In genomic region chr5:117941552-117941951, GRCm38 (mm10) we compare ENCODE assay signal across 17 mouse cellular contexts. TPM values are rescaled to one million over a fixed set of nuclear protein-coding genes. Genes with fewer than 3 reads are reported as not detected.
DNase-seq lines count a peak whose midpoint lies in the region; ATAC-seq and TF ChIP-seq lines count a peak whose summit lies in the region.
"Had no signal": no experiment of that assay in that cellular context is flagged by ENCODE, and none has a peak within 500 bp of the region (broad histone marks: within the 10 kb centered on the region; RNA-seq: fewer than 3 reads in every experiment).

No protein-coding gene starts in this region.

- H3K4me2 ChIP-seq in hindbrain, postnatal 0 days (ENCODE audit: low read depth, low read length): no peak overlapping the region
- no peak overlapping the region for H3K4me2 ChIP-seq in midbrain, postnatal 0 days (ENCODE audit: low read depth, low read length, poor library complexity, severe bottlenecking)
- H3K4me2 ChIP-seq in midbrain, embryonic 11.5 days: no peak overlapping the region
- H3K4me2 ChIP-seq in kidney, embryonic 14.5 days (replicated peaks; ENCODE audit: low read depth, low read length): no peak overlapping the region
- H3K4me2 ChIP-seq: heart, embryonic 13.5 days; limb, embryonic 13.5 days; lung, embryonic 15.5 days had no signal

- 80% methylated on average over 3 of the region's 3 CpGs for WGBS in hindbrain, postnatal 0 days
- 69% methylated on average over 3 of the region's 3 CpGs for WGBS in hindbrain, embryonic 10.5 days
- WGBS in midbrain, postnatal 0 days: 71% methylated on average over 3 of the region's 3 CpGs
- WGBS in midbrain, embryonic 11.5 days: 77% methylated on average over 3 of the region's 3 CpGs
- 76% methylated on average over 3 of the region's 3 CpGs for WGBS in kidney, embryonic 14.5 days

- no peak overlapping the region for H3K27ac ChIP-seq in hindbrain, postnatal 0 days
- no peak overlapping the region for H3K27ac ChIP-seq in hindbrain, embryonic 10.5 days
- no peak overlapping the region for H3K27ac ChIP-seq in midbrain, postnatal 0 days (ENCODE audit: low read depth, low read length)
- H3K27ac ChIP-seq in midbrain, embryonic 11.5 days (ENCODE audit: low read depth, low read length): no peak overlapping the region
- no peak overlapping the region for H3K27ac ChIP-seq in kidney, embryonic 14.5 days (ENCODE audit: low read depth, low read length)
- H3K27ac ChIP-seq: heart, embryonic 13.5 days; limb, embryonic 13.5 days; lung, embryonic 15.5 days had no signal

- no peak overlapping the region for H3K9ac ChIP-seq in hindbrain, postnatal 0 days (replicated peaks; ENCODE audit: low read length)
- H3K9ac ChIP-seq in midbrain, postnatal 0 days (replicated peaks; ENCODE audit: low read length, poor library complexity, severe bottlenecking): no peak overlapping the region
- H3K9ac ChIP-seq in midbrain, embryonic 11.5 days (ENCODE audit: low read length): no peak overlapping the region
- no peak overlapping the region for H3K9ac ChIP-seq in kidney, embryonic 14.5 days (ENCODE audit: low read depth, low read length)
- H3K9ac ChIP-seq: heart, embryonic 13.5 days; limb, embryonic 13.5 days; lung, embryonic 15.5 days had no signal

- no peaks in the 10 kb centered on the region for H3K9me3 ChIP-seq in hindbrain, postnatal 0 days (ENCODE audit: low read length)
- H3K9me3 ChIP-seq in hindbrain, embryonic 10.5 days: no peaks in the 10 kb centered on the region
- no peaks in the 10 kb centered on the region for H3K9me3 ChIP-seq in midbrain, postnatal 0 days (ENCODE audit: low read length)
- no peaks in the 10 kb centered on the region for H3K9me3 ChIP-seq in midbrain, embryonic 11.5 days (ENCODE audit: control insufficient read depth, low read length)
- H3K9me3 ChIP-seq in kidney, embryonic 14.5 days (ENCODE audit: control insufficient read depth, low read length): no peaks in the 10 kb centered on the region
- H3K9me3 ChIP-seq: heart, embryonic 13.5 days; limb, embryonic 13.5 days; lung, embryonic 15.5 days had no signal

- no peaks in the 10 kb centered on the region for H3K4me1 ChIP-seq in hindbrain, postnatal 0 days (ENCODE audit: insufficient read depth, low read length)
- 0 out of 2 replicates have a peak, but pooled peaks cover 4% of the 10 kb centered on the region for H3K4me1 ChIP-seq in hindbrain, embryonic 10.5 days (replicated peaks)
- H3K4me1 ChIP-seq in midbrain, postnatal 0 days (ENCODE audit: insufficient read depth, low read length): no peaks in the 10 kb centered on the region
- H3K4me1 ChIP-seq in midbrain, embryonic 11.5 days (ENCODE audit: control insufficient read depth, insufficient read depth, low read length): no peaks in the 10 kb centered on the region
- H3K4me1 ChIP-seq in kidney, embryonic 14.5 days (ENCODE audit: control insufficient read depth, insufficient read depth, low read length): no peaks in the 10 kb centered on the region
- H3K4me1 ChIP-seq: lung, embryonic 15.5 days had no signal

- ATAC-seq in hindbrain, postnatal 0 days: no peak
- no peak for ATAC-seq in midbrain, postnatal 0 days (ENCODE audit: low FRiP score)
- ATAC-seq in midbrain, embryonic 11.5 days (ENCODE audit: low FRiP score): no peak
- no peak for ATAC-seq in granulocyte monocyte progenitor cell, adult 5-6 weeks (replicated peaks; ENCODE audit: poor library complexity, severe bottlenecking)
- no peak for ATAC-seq in kidney, embryonic 14.5 days (ENCODE audit: low FRiP score, low TSS enrichment)
- ATAC-seq: midbrain, embryonic 16.5 days had no signal

- H3K4me3 ChIP-seq in hindbrain, postnatal 0 days (ENCODE audit: low read length): no peak overlapping the region
- no peak overlapping the region for H3K4me3 ChIP-seq in hindbrain, embryonic 10.5 days
- H3K4me3 ChIP-seq in midbrain, postnatal 0 days (ENCODE audit: low read depth, low read length): no peak overlapping the region
- no peak overlapping the region for H3K4me3 ChIP-seq in midbrain, embryonic 11.5 days (ENCODE audit: low read depth, low read length)
- H3K4me3 ChIP-seq in kidney, embryonic 14.5 days (ENCODE audit: low read length): no peak overlapping the region
- H3K4me3 ChIP-seq: heart, embryonic 13.5 days; limb, embryonic 13.5 days; lung, embryonic 15.5 days had no signal

- H3K36me3 ChIP-seq in hindbrain, postnatal 0 days (ENCODE audit: insufficient read depth, low read length): no peaks in the 10 kb centered on the region
- H3K36me3 ChIP-seq in hindbrain, embryonic 10.5 days: no peaks in the 10 kb centered on the region
- no peaks in the 10 kb centered on the region for H3K36me3 ChIP-seq in midbrain, postnatal 0 days (ENCODE audit: insufficient read depth, low read length)
- H3K36me3 ChIP-seq in midbrain, embryonic 11.5 days (ENCODE audit: control insufficient read depth, insufficient read depth, low read length): no peaks in the 10 kb centered on the region
- H3K36me3 ChIP-seq in kidney, embryonic 14.5 days (ENCODE audit: control insufficient read depth, insufficient read depth, low read length): no peaks in the 10 kb centered on the region
- H3K36me3 ChIP-seq: heart, embryonic 13.5 days; limb, embryonic 13.5 days; lung, embryonic 15.5 days had no signal

- TF ChIP-seq CTCF in hindbrain, postnatal 0 days (IDR thresholded peaks at IDR 0.05; ENCODE audit: low read depth): peak; percentile 64
- TF ChIP-seq CTCF in midbrain, postnatal 0 days (IDR thresholded peaks at IDR 0.05): peak; percentile 66

- H3K27me3 ChIP-seq in hindbrain, postnatal 0 days (ENCODE audit: insufficient read depth, low read length): no peaks in the 10 kb centered on the region
- peaks cover 7% of the 10 kb centered on the region for H3K27me3 ChIP-seq in hindbrain, embryonic 10.5 days (ENCODE audit: insufficient read depth, poor library complexity, severe bottlenecking)
- H3K27me3 ChIP-seq in midbrain, postnatal 0 days (ENCODE audit: insufficient read depth, low read length): 0 out of 2 replicates have a peak, but pooled peaks cover 4% of the 10 kb centered on the region
- H3K27me3 ChIP-seq in midbrain, embryonic 11.5 days (ENCODE audit: control insufficient read depth, insufficient read depth, low read length): no peaks in the 10 kb centered on the region
- H3K27me3 ChIP-seq in kidney, embryonic 14.5 days (ENCODE audit: control insufficient read depth, insufficient read depth, low read length): no peaks in the 10 kb centered on the region
- H3K27me3 ChIP-seq: limb, embryonic 13.5 days had no signal

- DNase-seq in hindbrain, postnatal 0 days (ENCODE audit: low spot score): peak; percentile 24
- DNase-seq in hindbrain, embryonic 10.5 days (ENCODE audit: low spot score): no peak
- DNase-seq in midbrain, postnatal 0 days (ENCODE audit: low spot score): peak; percentile 10
- no peak for DNase-seq in midbrain, embryonic 11.5 days (ENCODE audit: low spot score, missing footprints)
- DNase-seq in R1 (ENCODE audit: low read depth, low spot score): peak; percentile 83
- no peak for DNase-seq in adrenal gland, postnatal 36 days
- DNase-seq: adrenal gland, postnatal 14 days; gastrocnemius, postnatal 36 days; heart, postnatal 4 days; kidney, postnatal 25 days; layer of hippocampus, postnatal 36 days had no signal

RNA-seq across cellular contexts. Expression of gene Fbxo21, which starts 35.0 kb away (rescaled TPM):
- 194 and 198 TPM in 2 replicates for total RNA-seq in hindbrain, postnatal 0 days (2014; rRNA removed)
- polyA plus RNA-seq in hindbrain, postnatal 0 days (2015; fragmentation: Nextera tagmentation; extraction: Ambion mirVana): 126 and 134 TPM in 2 replicates
- polyA plus RNA-seq in hindbrain, embryonic 10.5 days (2016; fragmentation: Nextera tagmentation; extraction: Ambion mirVana): 103 and 117 TPM in 2 replicates
- total RNA-seq in midbrain, postnatal 0 days (2014; rRNA removed): 203 and 212 TPM in 2 replicates
- 149 and 156 TPM in 2 replicates for polyA plus RNA-seq in midbrain, postnatal 0 days (2015; fragmentation: Nextera tagmentation; extraction: Ambion mirVana)
- polyA plus RNA-seq in midbrain, embryonic 11.5 days (2014; fragmentation: Nextera tagmentation; extraction: Ambion mirVana): 90.9 and 93.4 TPM in 2 replicates
- 10 to 100 TPM; 55.9 to 77.6 TPM for total RNA-seq in adrenal gland, postnatal 36 days (2021)
- 12.2 and 13.8 TPM in 2 replicates for total RNA-seq in granulocyte monocyte progenitor cell, adult 5-6 weeks (2014; fragmentation: Nextera tagmentation)
- 14.0 and 19.5 TPM in 2 replicates for total RNA-seq in granulocyte monocyte progenitor cell, adult 5-6 weeks (2017)
- polyA plus RNA-seq in kidney, embryonic 14.5 days (2014; fragmentation: Nextera tagmentation; extraction: Ambion mirVana): 38.4 and 82.9 TPM in 2 replicates

Comparison
In these comparisons a context has a peak if more than half of its experiments do, and no peak if none do; other contexts are left out.
1. DNase-seq: peak in hindbrain, postnatal 0 days (single experiment), midbrain, postnatal 0 days (single experiment) and R1 (single experiment); none in hindbrain, embryonic 10.5 days (single experiment), midbrain, embryonic 11.5 days (single experiment) and adrenal gland, postnatal 36 days (0 of 2).